In genomic region chr6:89412562-89412961, GRCm38 (mm10) we compare ENCODE assay signal across 21 mouse cellular contexts. TPM values are rescaled to one million over a fixed set of nuclear protein-coding genes. Genes with fewer than 3 reads are reported as not detected.
A peak's percentile ranks its signal among the peaks of the same experiment; 100 is the strongest.
DNase-seq lines count a peak whose midpoint lies in the region; ATAC-seq lines count a peak whose summit lies in the region.
"Had no signal": no experiment of that assay in that cellular context is flagged by ENCODE, and none has a peak within 500 bp of the region (broad histone marks: within the 10 kb centered on the region; RNA-seq: fewer than 3 reads in every experiment).

No protein-coding gene starts in this region.

- no peak overlapping the region for H3K4me3 ChIP-seq in lung, embryonic 16.5 days (ENCODE audit: low read length)
- H3K4me3 ChIP-seq: embryonic facial prominence, embryonic 15.5 days; forebrain, embryonic 10.5 days; heart, embryonic 13.5 days; limb, embryonic 15.5 days; liver, embryonic 15.5 days; midbrain, embryonic 10.5 days had no signal

- peaks cover 22% of the 10 kb centered on the region for H3K4me1 ChIP-seq in lung, embryonic 16.5 days (replicated peaks; ENCODE audit: control insufficient read depth, insufficient read depth, low read length)
- H3K4me1 ChIP-seq: embryonic facial prominence, embryonic 15.5 days had no signal

- WGBS in lung, embryonic 16.5 days: 49% methylated on average over 1 of the region's 1 CpGs
- WGBS in large intestine, adult 2 months: 35% methylated on average over 1 of the region's 1 CpGs

- no peak overlapping the region for H3K4me2 ChIP-seq in lung, embryonic 16.5 days (ENCODE audit: low read depth, low read length)
- H3K4me2 ChIP-seq: embryonic facial prominence, embryonic 15.5 days; heart, embryonic 13.5 days; limb, embryonic 15.5 days; liver, embryonic 15.5 days had no signal

- H3K9ac ChIP-seq in lung, embryonic 16.5 days (ENCODE audit: low read length): no peak overlapping the region
- H3K9ac ChIP-seq: embryonic facial prominence, embryonic 15.5 days; forebrain, postnatal 0 days; heart, embryonic 13.5 days; limb, embryonic 15.5 days; liver, embryonic 15.5 days had no signal

- peak overlapping the region; percentile 77 for H3K27ac ChIP-seq in lung, embryonic 16.5 days (ENCODE audit: low read length)
- H3K27ac ChIP-seq: embryonic facial prominence, embryonic 15.5 days; forebrain, embryonic 10.5 days; heart, embryonic 13.5 days; liver, embryonic 15.5 days; midbrain, embryonic 10.5 days had no signal

- H3K36me3 ChIP-seq in lung, embryonic 16.5 days (ENCODE audit: control insufficient read depth, insufficient read depth, low read length): no peaks in the 10 kb centered on the region
- H3K36me3 ChIP-seq: embryonic facial prominence, embryonic 15.5 days; forebrain, embryonic 10.5 days; heart, embryonic 13.5 days; limb, embryonic 15.5 days; liver, embryonic 15.5 days; midbrain, embryonic 10.5 days had no signal

- H3K9me3 ChIP-seq in lung, embryonic 16.5 days (ENCODE audit: control insufficient read depth, low read length): no peaks in the 10 kb centered on the region
- H3K9me3 ChIP-seq: embryonic facial prominence, embryonic 15.5 days; forebrain, embryonic 10.5 days; heart, embryonic 13.5 days; limb, embryonic 15.5 days; liver, embryonic 15.5 days; midbrain, embryonic 10.5 days had no signal

- no peak for ATAC-seq in lung, embryonic 16.5 days (ENCODE audit: low read depth)
- ATAC-seq: CD4-positive, CD25-positive, alpha-beta regulatory T cell, adult 4 months; forebrain, postnatal 0 days; hindbrain, embryonic 16.5 days had no signal

- H3K27me3 ChIP-seq in lung, embryonic 16.5 days (ENCODE audit: control insufficient read depth, insufficient read depth, low read depth, low read length): no peaks in the 10 kb centered on the region
- H3K27me3 ChIP-seq: embryonic facial prominence, embryonic 15.5 days; limb, embryonic 15.5 days; liver, embryonic 15.5 days had no signal

- DNase-seq in lung, postnatal 10 days: no peak
- DNase-seq in NIH3T3 (ENCODE audit: low read depth): peak; percentile 30
- peak; percentile 54 for DNase-seq in large intestine, adult 2 months (ENCODE audit: low read depth, low spot score)
- DNase-seq in yolk sac, embryonic 10.5 days (ENCODE audit: low spot score): peak; percentile 53
- DNase-seq in thymus, postnatal 36 days: no peak
- DNase-seq in spleen, postnatal 10 days (ENCODE audit: low spot score in 2 of 2): no peak
- DNase-seq: adrenal gland, postnatal 10 days; cerebellum, adult 18-20 months; cerebellum, postnatal 25 days; forebrain, postnatal 0 days; heart, postnatal 36 days; kidney, adult 18-20 months had no signal

RNA-seq across cellular contexts. Expression of gene Plxna1, which starts 50.1 kb away (rescaled TPM):
- polyA plus RNA-seq in lung, embryonic 16.5 days (2015; fragmentation: Nextera tagmentation; extraction: Ambion mirVana): 8.7 and 10.4 TPM in 2 replicates
- 14.0 and 27.0 TPM in 2 replicates for polyA plus RNA-seq in large intestine, adult 2 months (2012; rRNA removed)

Comparison
In these comparisons a context has a peak if more than half of its experiments do, and no peak if none do; other contexts are left out.
1. DNase-seq: peak in NIH3T3 (single experiment), large intestine, adult 2 months (single experiment) and yolk sac, embryonic 10.5 days (single experiment); none in lung, postnatal 10 days (single experiment), thymus, postnatal 36 days (0 of 2) and spleen, postnatal 10 days (0 of 2).